ENCODE assay signal across 22 mouse cellular contexts in the genomic region with DNA sequence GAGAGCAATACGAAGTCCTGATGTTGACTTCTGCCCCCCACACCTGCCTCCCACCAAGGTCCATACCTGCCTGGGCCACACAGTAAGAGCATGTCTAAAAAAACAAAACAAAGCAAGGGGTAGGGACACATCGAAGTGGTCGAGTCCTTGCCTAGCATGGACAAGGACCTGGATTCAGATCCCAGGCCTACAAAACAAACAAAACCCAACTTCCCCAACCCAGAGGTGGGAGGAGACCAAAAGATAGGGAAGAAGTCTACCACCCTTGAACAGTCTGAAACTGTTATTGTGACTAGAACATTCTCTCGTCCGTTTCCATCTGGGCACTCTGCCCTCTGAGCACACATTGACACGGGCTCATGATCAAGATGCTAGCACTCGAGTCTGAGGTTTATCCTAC. TPM values are rescaled to one million over a fixed set of nuclear protein-coding genes. Genes with fewer than 3 reads are reported as not detected.
DNase-seq lines count a peak whose midpoint lies in the region; TF ChIP-seq lines count a peak whose summit lies in the region.
"Had no signal": no experiment of that assay in that cellular context is flagged by ENCODE, and none has a peak within 500 bp of the region (broad histone marks: within the 10 kb centered on the region; RNA-seq: fewer than 3 reads in every experiment).

No protein-coding gene starts in this region.

- 0 out of 2 replicates have a peak overlapping the region, but pooled peaks have one; percentile 19 for H3K27ac ChIP-seq in layer of hippocampus, adult 2 months
- H3K27ac ChIP-seq in cortical plate, adult 2 months (ENCODE audit: insufficient read depth, low read length), result peak overlapping the region; percentile 53
- H3K27ac ChIP-seq: embryonic facial prominence, embryonic 10.5 days; embryonic facial prominence, embryonic 12.5 days; forebrain, embryonic 13.5 days; forebrain, embryonic 15.5 days had no signal

- no peak for TF ChIP-seq POLR2A in cortical plate, adult 2 months (IDR thresholded peaks at IDR 0.05; ENCODE audit: extremely low read depth, insufficient read depth, low read length)

- TF ChIP-seq CTCF in layer of hippocampus, adult 2 months (conservative IDR thresholded peaks at IDR 0.05), result no peak
- no peak for TF ChIP-seq CTCF in cortical plate, adult 2 months (IDR thresholded peaks at IDR 0.05; ENCODE audit: extremely low read depth, insufficient read depth, low read length)

- DNase-seq in heart, adult 11 months, result peak; percentile 83
- DNase-seq in heart, postnatal 36 days, result no peak
- DNase-seq in layer of hippocampus, adult 2 months (ENCODE audit: low spot score in 2 of 2), result no peak
- no peak for DNase-seq in layer of hippocampus, postnatal 36 days
- DNase-seq in A20 (ENCODE audit: low read depth, low spot score), result peak; percentile 26
- no peak for DNase-seq in cerebellum, postnatal 14 days
- DNase-seq: adrenal gland, adult 2 months; adrenal gland, postnatal 10 days; adrenal gland, postnatal 25 days; cerebellum, adult 11-12 months; cerebellum, adult 2 months; cerebellum, adult 9-10 months; cerebellum, postnatal 10 days; cerebellum, postnatal 36 days; forebrain, postnatal 0 days had no signal

- intact Hi-C loops in heart, postnatal 36 days (cut with DNase I), result no loop called here

- no peak overlapping the region for H3K4me3 ChIP-seq in layer of hippocampus, adult 2 months
- H3K4me3 ChIP-seq in cortical plate, adult 2 months (ENCODE audit: insufficient read depth, low read length), result no peak overlapping the region
- H3K4me3 ChIP-seq: embryonic facial prominence, embryonic 10.5 days; embryonic facial prominence, embryonic 12.5 days; forebrain, embryonic 13.5 days; forebrain, embryonic 15.5 days had no signal

- H3K4me1 ChIP-seq in cortical plate, adult 2 months (ENCODE audit: control insufficient read depth, insufficient read depth, low read length), result peaks cover 4% of the 10 kb centered on the region; the same call in 1 of the 2 replicates
- H3K4me1 ChIP-seq: embryonic facial prominence, embryonic 10.5 days; embryonic facial prominence, embryonic 12.5 days; forebrain, embryonic 13.5 days; forebrain, embryonic 15.5 days had no signal

RNA-seq across cellular contexts. Expression of a gene that starts 10.1 kb away (rescaled TPM):
- 1 to 10 TPM; 4.3 to 5.5 TPM for total RNA-seq in heart, postnatal 36 days (2021)
- total RNA-seq in layer of hippocampus, adult 2 months (2021), result 1 to 10 TPM; 5.1 to 6.1 TPM
- total RNA-seq in layer of hippocampus, postnatal 36 days (2021), result 1 to 10 TPM; 5.6 to 6.1 TPM
- polyA plus RNA-seq in cortical plate, adult 2 months (2012; rRNA removed), result 7.6 and 8.0 TPM in 2 replicates

RNA-seq across cellular contexts. Expression of a gene that starts 27.1 kb away (rescaled TPM):
- not detected for total RNA-seq in heart, postnatal 36 days (2021)
- under 1 TPM; 0.15 to 0.28 TPM for total RNA-seq in layer of hippocampus, adult 2 months (2021)
- total RNA-seq in layer of hippocampus, postnatal 36 days (2021), result under 1 TPM; 0.18 to 0.27 TPM
- polyA plus RNA-seq in cortical plate, adult 2 months (2012; rRNA removed), result 0.08 and 0.11 TPM in 2 replicates
- total RNA-seq: adrenal gland, postnatal 10 days; common myeloid progenitor, adult 5-6 weeks had no signal
- polyA plus RNA-seq: activated CD4-positive, CD25-positive, alpha-beta regulatory T cell, adult 4 months; adrenal gland, adult 2 months; forebrain, embryonic 15.5 days had no signal

RNA-seq across cellular contexts. Expression of a gene that starts 27.3 kb away (rescaled TPM):
- 10 to 100 TPM; 30.6 to 44.4 TPM for total RNA-seq in heart, postnatal 36 days (2021)
- 100 to 1,000 TPM; 116 to 132 TPM for total RNA-seq in layer of hippocampus, adult 2 months (2021)
- 100 to 1,000 TPM; 134 to 140 TPM for total RNA-seq in layer of hippocampus, postnatal 36 days (2021)
- polyA plus RNA-seq in cortical plate, adult 2 months (2012; rRNA removed), result 136 and 137 TPM in 2 replicates

RNA-seq across cellular contexts. Expression of a gene that starts 55.6 kb away (rescaled TPM):
- 10 to 100 TPM; 14.7 TPM for total RNA-seq in heart, postnatal 36 days (2021)
- total RNA-seq in layer of hippocampus, adult 2 months (2021), result 10 to 100 TPM; 18.5 to 19.0 TPM
- total RNA-seq in layer of hippocampus, postnatal 36 days (2021), result 10 to 100 TPM; 20.8 to 22.1 TPM
- polyA plus RNA-seq in cortical plate, adult 2 months (2012; rRNA removed), result 30.4 and 33.2 TPM in 2 replicates

RNA-seq across cellular contexts. Expression of a gene that starts 55.9 kb away (rescaled TPM):
- 1 to 10 TPM; 5.8 to 6.9 TPM for total RNA-seq in heart, postnatal 36 days (2021)
- 10 to 100 TPM; 37.6 to 38.0 TPM for total RNA-seq in layer of hippocampus, adult 2 months (2021)
- total RNA-seq in layer of hippocampus, postnatal 36 days (2021), result 10 to 100 TPM; 35.5 to 36.0 TPM
- 31.7 and 32.5 TPM in 2 replicates for polyA plus RNA-seq in cortical plate, adult 2 months (2012; rRNA removed)

Comparison
In these comparisons a context has a peak if more than half of its experiments do, and no peak if none do; other contexts are left out.
1. DNase-seq: peak in heart, adult 11 months (single experiment) and A20 (single experiment); none in heart, postnatal 36 days (0 of 2), layer of hippocampus, adult 2 months (0 of 2), layer of hippocampus, postnatal 36 days (0 of 2) and cerebellum, postnatal 14 days (0 of 2).